Mouse (Mus musculus): ENCODE data around the gene Vav3. TPM values are rescaled to one million over a fixed set of nuclear protein-coding genes. Genes with fewer than 3 reads are reported as not detected.

The Vav3 gene
- polyA plus RNA-seq, 1 experiment from 2014 or later = 24.8 TPM

- ATAC-seq (ENCODE audit: low FRiP score) = no peak
- Histone ChIP-seq H3K4me1 (replicated peaks) (no peaks in the 10 kb centered on the region), H3K36me3 (no peaks in the 10 kb centered on the region), H3K4me2 (no peak overlapping the region), H3K27ac (no peak overlapping the region), H3K4me3 (no peak overlapping the region), H3K27me3 (no peaks in the 10 kb centered on the region), H3K9ac (no peak overlapping the region), H3K9me3 (no peaks in the 10 kb centered on the region)
- 63% methylated on average over 6 of the region's 7 CpGs for WGBS
These were observed 16.8 kb upstream of the Vav3 start for GRCm38 (mm10) chr3:109323447-109324300.

GRCm38 (mm10) chr3:109327128-109327527, 13.3 kb upstream of the Vav3 start:
- no peaks in the 10 kb centered on the region for H3K4me1 ChIP-seq (replicated peaks)
- no peaks in the 10 kb centered on the region for H3K9me3 ChIP-seq
- no peaks in the 10 kb centered on the region for H3K27me3 ChIP-seq
- 62% methylated on average over 3 of the region's 3 CpGs for WGBS
- H3K36me3 ChIP-seq = no peaks in the 10 kb centered on the region
- H3K4me3 ChIP-seq = no peak overlapping the region
- H3K4me2 ChIP-seq = no peak overlapping the region
- no peak for ATAC-seq (ENCODE audit: low FRiP score)
- no peak overlapping the region for H3K27ac ChIP-seq
- no peak overlapping the region for H3K9ac ChIP-seq

GRCm38 (mm10) chr3:109332755-109333154, 7.7 kb upstream of the Vav3 start:
- WGBS = 59% methylated on average over 5 of the region's 5 CpGs
- no peak overlapping the region for H3K4me2 ChIP-seq
- H3K27ac ChIP-seq = no peak overlapping the region
- no peak overlapping the region for H3K9ac ChIP-seq
- H3K4me1 ChIP-seq (replicated peaks) = no peaks in the 10 kb centered on the region
- no peaks in the 10 kb centered on the region for H3K9me3 ChIP-seq
- no peaks in the 10 kb centered on the region for H3K36me3 ChIP-seq
- ATAC-seq (ENCODE audit: low FRiP score) = no peak
- no peak overlapping the region for H3K4me3 ChIP-seq
- H3K27me3 ChIP-seq = no peaks in the 10 kb centered on the region

GRCm38 (mm10) chr3:109335470-109335869, 5.0 kb upstream of the Vav3 start:
- Histone ChIP-seq H3K4me2 (no peak overlapping the region), H3K4me1 (replicated peaks) (peaks cover 8% of the 10 kb centered on the region; the same call in 1 of the 2 replicates), H3K9ac (no peak overlapping the region), H3K9me3 (no peaks in the 10 kb centered on the region), H3K36me3 (no peaks in the 10 kb centered on the region), H3K4me3 (no peak overlapping the region), H3K27ac (no peak overlapping the region), H3K27me3 (no peaks in the 10 kb centered on the region)
- no peak for ATAC-seq (ENCODE audit: low FRiP score)
- WGBS = 85% methylated on average over 1 of the region's 1 CpGs

GRCm38 (mm10) chr3:109339290-109339689, 1.2 kb upstream of the Vav3 start:
- no peak overlapping the region for H3K27ac ChIP-seq
- H3K9ac ChIP-seq = no peak overlapping the region
- no peaks in the 10 kb centered on the region for H3K36me3 ChIP-seq
- H3K9me3 ChIP-seq = no peaks in the 10 kb centered on the region
- H3K4me3 ChIP-seq = no peak overlapping the region; the same call in 1 of the 2 replicates
- peaks cover 32% of the 10 kb centered on the region for H3K4me1 ChIP-seq (replicated peaks)
- WGBS = 70% methylated on average over 9 of the region's 9 CpGs
- ATAC-seq (ENCODE audit: low FRiP score) = no peak
- H3K27me3 ChIP-seq = no peaks in the 10 kb centered on the region
- peak overlapping the region; percentile 80; the same call in 1 of the 2 replicates for H3K4me2 ChIP-seq

- H3K36me3 ChIP-seq = no peaks in the 10 kb centered on the region
- peak overlapping the region; percentile 94 for H3K27ac ChIP-seq
- H3K27me3 ChIP-seq = no peaks in the 10 kb centered on the region
- H3K4me3 ChIP-seq = peak overlapping the region; percentile 77
- peak overlapping the region; percentile 80 for H3K4me2 ChIP-seq
- peak; percentile 40 for ATAC-seq (ENCODE audit: low FRiP score)
- H3K9ac ChIP-seq = peak overlapping the region; percentile 88
- peaks cover 32% of the 10 kb centered on the region for H3K4me1 ChIP-seq (replicated peaks)
- no peaks in the 10 kb centered on the region for H3K9me3 ChIP-seq
- 1% methylated on average over 9 of the region's 9 CpGs for WGBS
These were observed 546 bp upstream of the Vav3 start for GRCm38 (mm10) chr3:109339941-109340273.

- Histone ChIP-seq H3K4me1 (replicated peaks) (peaks cover 32% of the 10 kb centered on the region), H3K9me3 (no peaks in the 10 kb centered on the region), H3K4me2 (peak overlapping the region; percentile 80), H3K9ac (peak overlapping the region; percentile 88), H3K27me3 (no peaks in the 10 kb centered on the region), H3K4me3 (peak overlapping the region; percentile 77), H3K27ac (peak overlapping the region; percentile 94), H3K36me3 (no peaks in the 10 kb centered on the region)
- 1% methylated on average over 18 of the region's 18 CpGs for WGBS
- ATAC-seq (ENCODE audit: low FRiP score) = no peak; the same call in 1 of the 2 replicates
These were observed 623 bp downstream of the Vav3 start for GRCm38 (mm10) chr3:109341071-109341480.

GRCm38 (mm10) chr3:109341631-109342030, 1.2 kb downstream of the Vav3 start:
- ATAC-seq (ENCODE audit: low FRiP score) = no peak
- H3K9ac ChIP-seq = peak overlapping the region; percentile 88
- no peaks in the 10 kb centered on the region for H3K9me3 ChIP-seq
- H3K4me2 ChIP-seq = peak overlapping the region; percentile 80
- peak overlapping the region; percentile 94 for H3K27ac ChIP-seq
- peak overlapping the region; percentile 77 for H3K4me3 ChIP-seq
- H3K27me3 ChIP-seq = no peaks in the 10 kb centered on the region
- H3K36me3 ChIP-seq = no peaks in the 10 kb centered on the region
- peaks cover 32% of the 10 kb centered on the region for H3K4me1 ChIP-seq (replicated peaks)
- WGBS = 4% methylated on average over 8 of the region's 8 CpGs

- Histone ChIP-seq H3K27me3 (no peaks in the 10 kb centered on the region), H3K27ac (no peak overlapping the region), H3K9ac (no peak overlapping the region), H3K9me3 (no peaks in the 10 kb centered on the region), H3K4me3 (no peak overlapping the region), H3K36me3 (no peaks in the 10 kb centered on the region), H3K4me1 (replicated peaks) (no peaks in the 10 kb centered on the region), H3K4me2 (no peak overlapping the region)
- WGBS = 85% methylated on average over 4 of the region's 4 CpGs
- no peak for ATAC-seq (ENCODE audit: low FRiP score)
These were observed 11.7 kb downstream of the Vav3 start for GRCm38 (mm10) chr3:109351956-109352684.

- Histone ChIP-seq H3K27ac (no peak overlapping the region), H3K36me3 (no peaks in the 10 kb centered on the region), H3K27me3 (no peaks in the 10 kb centered on the region), H3K4me2 (no peak overlapping the region), H3K4me3 (no peak overlapping the region), H3K4me1 (replicated peaks) (no peaks in the 10 kb centered on the region), H3K9ac (no peak overlapping the region), H3K9me3 (no peaks in the 10 kb centered on the region)
- ATAC-seq (ENCODE audit: low FRiP score) = no peak
- WGBS = 90% methylated on average over 6 of the region's 6 CpGs
These were observed 12.2 kb downstream of the Vav3 start for GRCm38 (mm10) chr3:109352690-109353089.

GRCm38 (mm10) chr3:109353814-109354213, 13.4 kb downstream of the Vav3 start:
- Histone ChIP-seq H3K4me1 (replicated peaks) (no peaks in the 10 kb centered on the region), H3K36me3 (no peaks in the 10 kb centered on the region), H3K9me3 (no peaks in the 10 kb centered on the region), H3K4me3 (no peak overlapping the region), H3K9ac (no peak overlapping the region), H3K27ac (no peak overlapping the region), H3K4me2 (no peak overlapping the region), H3K27me3 (no peaks in the 10 kb centered on the region)
- no peak for ATAC-seq (ENCODE audit: low FRiP score)
- WGBS = 92% methylated on average over 5 of the region's 5 CpGs

GRCm38 (mm10) chr3:109355158-109355557, 14.7 kb downstream of the Vav3 start:
- WGBS = 78% methylated on average over 5 of the region's 5 CpGs
- Histone ChIP-seq H3K27ac (no peak overlapping the region), H3K4me1 (replicated peaks) (no peaks in the 10 kb centered on the region), H3K4me2 (no peak overlapping the region), H3K36me3 (no peaks in the 10 kb centered on the region), H3K9ac (no peak overlapping the region), H3K9me3 (no peaks in the 10 kb centered on the region), H3K27me3 (no peaks in the 10 kb centered on the region), H3K4me3 (no peak overlapping the region)
- ATAC-seq (ENCODE audit: low FRiP score) = no peak

Measured in hindbrain, embryonic 13.5 days (tissue).